Mouse (Mus musculus): Measurements from ENCODE around the gene Alyref.
A peak's percentile ranks its signal among the peaks of the same experiment; 100 is the strongest.
"Not testable (repeated sequence)": the region's sequence is repeated elsewhere in the genome, so short reads cannot be mapped to it uniquely, and the experiment has no call there.

Alyref gene

DNA sequence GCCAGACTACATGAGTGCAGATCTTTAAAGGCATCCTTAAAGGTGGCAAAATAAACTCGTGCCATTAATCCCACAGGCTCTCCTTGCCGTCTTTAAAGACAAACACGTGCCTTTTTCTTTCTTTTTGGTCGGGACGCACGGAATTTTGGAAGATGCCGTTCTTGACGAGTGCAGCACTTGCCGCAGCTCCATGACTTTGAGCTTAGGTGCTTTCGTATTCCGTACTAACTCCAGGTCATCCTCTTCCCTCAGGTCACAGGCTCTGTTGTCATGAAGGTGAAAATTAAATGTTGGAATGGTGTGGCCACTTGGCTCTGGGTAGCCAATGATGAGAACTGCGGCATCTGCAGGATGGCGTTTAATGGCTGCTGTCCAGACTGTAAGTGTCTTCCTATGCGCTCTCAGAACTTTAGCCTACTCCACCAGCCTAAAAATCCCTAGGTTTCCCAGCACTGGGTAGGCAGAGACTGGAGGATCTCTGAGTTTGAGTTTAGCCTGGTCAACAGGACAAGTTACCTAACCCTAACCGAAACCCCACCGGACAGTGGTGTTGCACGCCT, 905 bp upstream of the Alyref start:
- DNase-seq, result no peak

DNA sequence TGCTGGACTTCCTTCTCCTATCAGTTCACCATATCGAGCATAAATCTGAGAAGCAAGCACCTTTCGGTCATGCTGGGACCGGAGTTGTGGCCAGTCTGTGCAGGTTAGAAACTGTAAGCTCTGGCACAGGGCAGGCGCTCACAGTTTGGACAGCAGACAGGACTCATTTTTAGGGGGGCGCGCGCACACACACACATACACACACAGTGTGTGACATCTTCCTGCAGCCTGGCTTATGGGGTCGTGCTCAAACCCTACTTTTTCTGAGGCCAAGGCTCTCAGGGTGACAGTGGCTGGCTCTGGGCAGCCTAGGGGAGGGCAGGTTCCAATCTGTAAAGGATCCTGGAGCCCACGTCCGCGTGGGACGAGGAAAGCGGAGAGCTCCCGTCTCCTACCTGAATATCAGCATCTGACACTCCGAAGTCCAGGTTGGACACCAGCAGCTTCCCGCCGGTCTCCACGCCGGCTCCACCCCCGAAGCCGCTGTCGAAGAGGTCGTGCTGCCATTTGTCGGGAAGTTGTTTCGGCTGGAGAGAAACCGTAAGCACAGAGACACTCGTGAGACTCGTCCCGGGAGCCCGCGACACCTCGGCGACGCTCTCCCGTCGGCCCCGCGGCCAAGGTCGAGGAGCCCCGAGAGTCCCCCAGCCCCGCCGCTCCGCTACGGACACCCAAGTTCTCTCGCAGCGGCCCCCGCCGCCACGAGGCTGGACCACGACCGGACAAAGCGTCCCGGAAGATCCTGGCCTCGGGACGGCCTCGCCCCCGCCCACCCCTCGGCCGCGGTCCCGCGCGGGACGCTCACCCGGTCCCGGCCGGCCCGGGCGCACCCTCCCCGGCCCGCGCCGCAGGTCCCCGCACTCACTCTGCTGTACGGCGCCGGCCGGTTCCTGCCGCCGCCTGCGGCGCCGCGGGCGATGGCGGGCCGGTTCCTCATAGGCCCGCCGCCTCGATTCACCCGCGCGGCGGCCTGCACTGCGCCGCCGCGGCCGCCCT, 627 bp downstream of the Alyref start:
- DNase-seq, result no peak

DNA sequence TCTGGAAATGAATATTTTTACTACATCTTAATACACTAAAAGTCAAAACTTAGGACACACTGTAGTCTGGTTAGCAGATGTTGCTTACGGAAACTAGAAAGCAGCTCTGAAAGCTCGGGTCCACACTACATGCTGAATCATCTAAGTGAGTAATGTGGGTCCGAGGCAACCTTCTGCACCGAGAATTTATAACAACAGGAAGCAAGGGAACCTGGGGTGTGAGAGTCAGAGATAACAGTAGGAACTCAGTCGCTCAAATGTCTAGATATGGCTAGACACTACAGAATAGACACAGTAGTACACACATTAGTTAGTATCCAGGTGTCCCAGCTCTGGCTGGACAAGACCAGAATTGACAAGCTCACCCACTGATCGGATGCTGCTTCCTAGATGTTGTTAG, 9.6 kb downstream of the Alyref start:
- DNase-seq, result no peak

DNA sequence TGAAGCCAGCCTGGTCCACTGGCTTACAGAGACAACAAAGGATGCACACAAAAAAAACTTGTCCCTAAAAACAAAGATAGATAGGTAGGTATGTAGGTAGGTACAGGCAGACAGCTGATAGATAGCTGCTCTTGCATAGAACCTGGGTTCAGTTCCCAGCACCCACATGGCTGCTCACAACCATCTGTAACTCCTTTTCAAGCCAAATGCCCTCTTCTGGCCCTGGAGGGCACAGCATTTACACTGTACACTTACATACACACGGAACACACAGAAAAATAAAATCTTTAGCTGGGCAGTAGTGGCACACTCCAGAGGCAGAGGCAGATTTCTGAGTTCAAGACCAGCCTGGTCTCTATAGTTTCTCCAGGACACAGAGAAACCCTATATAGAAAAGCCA, 14.2 kb downstream of the Alyref start:
- no peak for DNase-seq

DNA sequence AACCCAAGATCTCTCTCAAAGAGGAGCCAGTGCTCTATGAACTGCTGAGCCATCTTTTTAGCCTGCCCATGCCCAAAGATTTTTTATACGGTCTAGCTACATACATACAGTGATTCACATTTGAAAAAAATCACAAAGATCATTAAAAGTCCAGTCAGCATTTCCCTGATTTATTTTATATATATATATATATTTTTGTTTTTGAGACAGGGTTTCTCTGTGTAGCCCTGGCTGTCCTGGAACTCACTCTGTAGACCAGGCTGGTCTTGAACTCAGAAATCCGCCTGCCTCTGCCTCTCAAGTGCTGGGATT, 15.2 kb downstream of the Alyref start:
- not testable (repeated sequence) for DNase-seq

DNA sequence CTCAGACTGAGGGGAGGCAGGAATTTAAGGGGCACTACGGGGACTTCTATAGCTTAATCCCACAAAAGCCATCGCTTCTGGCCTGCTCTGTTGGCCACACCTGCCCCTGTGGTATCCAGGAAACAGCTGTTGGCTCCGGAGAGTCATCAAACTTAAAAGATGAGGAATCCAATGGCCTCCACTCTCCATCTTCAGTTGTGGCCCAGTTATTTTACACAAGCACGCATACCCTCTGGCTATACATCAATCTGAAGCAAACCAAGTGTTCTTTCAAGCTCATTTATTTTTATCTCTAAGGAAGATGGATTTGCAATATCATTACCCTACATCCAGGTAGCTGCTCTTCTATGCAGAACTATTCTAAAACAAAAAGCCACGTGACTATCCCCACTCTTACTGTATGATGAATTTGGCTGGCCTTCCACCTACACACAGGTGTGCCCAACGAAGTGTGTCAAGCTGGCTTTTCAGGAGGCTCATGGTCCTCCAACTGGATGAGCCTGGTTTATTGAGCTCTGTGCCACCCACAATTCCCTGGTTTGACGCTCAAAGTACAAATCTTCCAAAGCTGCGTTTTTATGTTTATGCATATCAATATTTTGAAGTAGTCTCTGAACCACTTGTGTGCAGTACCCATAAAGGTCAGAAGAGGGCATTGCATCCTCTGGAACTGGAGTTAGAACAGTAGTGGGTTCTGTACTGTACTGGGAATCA, 15.7 kb downstream of the Alyref start:
- peak in 1 of 2 experiments; percentile 53 for DNase-seq

DNA sequence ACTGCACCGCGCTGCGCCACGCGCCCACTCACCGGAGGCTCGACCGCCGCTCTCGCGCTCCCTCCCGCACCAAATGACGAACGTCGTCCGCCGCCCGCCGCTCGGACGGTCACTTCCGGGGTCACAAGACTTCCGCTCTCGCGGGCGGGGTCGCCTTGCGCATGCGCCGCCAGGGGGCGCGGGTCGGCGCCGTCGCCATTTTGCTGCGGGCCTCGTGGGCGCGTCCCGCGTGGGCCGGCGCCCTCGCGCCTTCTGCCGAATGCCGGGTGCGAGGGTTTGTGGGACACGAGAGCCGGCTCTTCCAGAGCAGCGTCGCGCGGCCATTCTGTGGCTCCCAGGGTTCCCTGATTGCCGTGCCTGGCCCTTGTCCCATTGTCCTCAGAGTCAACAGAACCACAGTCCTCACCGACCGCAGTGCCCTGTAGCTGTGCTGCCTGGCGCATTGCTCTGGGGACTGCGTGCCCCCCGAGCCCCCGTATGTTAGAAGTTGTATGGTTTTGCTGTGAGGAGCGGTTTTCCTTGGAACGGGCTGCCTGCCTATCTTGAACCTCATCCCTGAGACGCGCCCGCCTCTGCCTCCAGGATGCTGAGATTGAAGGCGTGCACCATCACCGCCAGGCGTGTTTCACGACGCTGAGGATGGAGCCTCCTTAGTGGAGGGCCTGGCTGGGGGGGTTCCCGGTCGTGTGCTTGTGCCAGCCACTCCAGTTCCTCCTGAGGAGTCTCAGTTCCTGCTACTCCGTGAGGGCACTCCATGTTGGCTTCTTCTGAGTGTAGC, 16.5 kb downstream of the Alyref start, which contains the start of gene Arhgdia:
TSS of gene Arhgdia (minus strand) at position 135 of the 778 bp plus-strand sequence.
- peak; percentile 81 to 86 for DNase-seq

DNA sequence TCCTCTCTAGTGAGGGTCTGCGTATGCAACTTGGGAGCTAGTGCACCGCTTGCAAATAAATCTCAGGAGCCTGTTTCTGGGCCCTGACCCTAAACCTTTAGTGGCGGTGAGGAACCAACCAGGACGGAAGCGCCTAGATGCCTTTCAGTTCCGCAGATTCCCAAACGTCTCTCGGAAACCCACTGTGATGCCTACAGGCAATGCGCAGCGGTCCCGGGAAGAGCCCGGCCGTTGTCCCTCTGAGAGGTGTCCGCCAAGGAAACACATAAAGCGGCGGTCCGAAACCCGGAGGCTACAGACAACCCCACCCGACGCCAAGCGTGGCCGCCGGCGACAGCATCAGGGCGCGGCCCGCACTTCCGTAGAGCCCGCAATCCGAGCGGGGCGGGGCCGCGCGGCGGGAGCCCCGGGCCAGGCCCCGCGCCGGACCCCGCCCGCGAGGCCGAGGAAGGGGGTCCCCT, 17.3 kb downstream of the Alyref start:
- peak; percentile 43 to 63 for DNase-seq

DNA sequence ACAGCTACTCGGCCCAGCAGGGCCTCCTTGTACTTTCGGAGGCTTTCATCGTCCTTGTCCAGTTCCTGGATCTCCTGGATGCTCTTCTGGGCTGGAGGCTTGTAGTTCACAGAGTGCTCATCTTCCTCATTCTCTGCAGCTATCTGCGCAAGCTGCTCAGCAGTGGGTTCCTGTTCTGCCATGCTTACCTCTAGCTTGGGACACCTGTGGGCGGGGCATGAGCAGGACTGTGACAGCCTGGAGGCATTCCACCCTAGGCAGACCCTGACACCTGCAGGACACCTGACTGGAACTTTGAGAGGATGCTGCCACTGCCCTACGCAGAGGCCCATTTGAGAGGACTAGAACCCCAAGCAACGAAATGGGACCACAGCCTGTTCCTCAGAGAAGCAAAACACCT, 18.0 kb downstream of the Alyref start:
- peak; percentile 31 to 36 for DNase-seq

DNA sequence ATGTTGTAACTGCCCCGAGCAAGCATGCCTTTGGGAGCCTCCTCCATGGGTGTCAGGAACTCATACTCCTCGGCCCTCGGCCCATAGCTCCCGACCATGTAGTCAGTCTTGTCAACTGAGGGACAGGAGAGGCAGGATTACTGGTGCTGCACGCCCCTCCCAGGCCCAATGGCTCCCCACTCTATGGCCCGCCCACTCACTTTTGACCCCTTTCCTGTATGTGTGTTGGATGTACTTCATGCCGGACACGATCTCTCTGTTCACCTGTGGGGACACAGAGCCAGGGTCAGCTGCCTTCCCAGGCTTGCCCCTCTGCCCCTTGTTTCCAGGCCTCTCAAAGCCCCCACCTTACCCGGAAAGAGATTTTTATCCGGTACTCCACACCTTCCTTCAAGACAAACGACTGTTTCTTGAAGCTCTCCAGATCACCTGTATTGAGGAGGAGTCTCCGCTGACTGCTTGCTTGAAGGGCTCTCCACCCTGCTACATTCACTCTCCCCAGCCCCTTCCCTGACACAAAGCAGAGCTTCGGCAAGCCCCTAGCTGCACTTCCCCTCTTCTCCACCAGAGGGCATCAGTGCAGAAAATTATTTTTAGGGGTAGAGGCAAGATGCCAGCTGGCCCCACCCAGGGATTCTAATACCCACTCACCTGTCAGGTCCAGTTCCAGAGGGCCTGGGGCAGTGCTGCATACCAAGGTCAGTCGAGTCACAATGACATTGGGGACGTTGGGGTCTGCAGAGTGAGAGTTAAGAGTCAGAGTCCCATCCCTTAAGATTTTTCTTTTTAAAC, 18.7 kb downstream of the Alyref start:
- DNase-seq, result peak; percentile 50 to 79

DNA sequence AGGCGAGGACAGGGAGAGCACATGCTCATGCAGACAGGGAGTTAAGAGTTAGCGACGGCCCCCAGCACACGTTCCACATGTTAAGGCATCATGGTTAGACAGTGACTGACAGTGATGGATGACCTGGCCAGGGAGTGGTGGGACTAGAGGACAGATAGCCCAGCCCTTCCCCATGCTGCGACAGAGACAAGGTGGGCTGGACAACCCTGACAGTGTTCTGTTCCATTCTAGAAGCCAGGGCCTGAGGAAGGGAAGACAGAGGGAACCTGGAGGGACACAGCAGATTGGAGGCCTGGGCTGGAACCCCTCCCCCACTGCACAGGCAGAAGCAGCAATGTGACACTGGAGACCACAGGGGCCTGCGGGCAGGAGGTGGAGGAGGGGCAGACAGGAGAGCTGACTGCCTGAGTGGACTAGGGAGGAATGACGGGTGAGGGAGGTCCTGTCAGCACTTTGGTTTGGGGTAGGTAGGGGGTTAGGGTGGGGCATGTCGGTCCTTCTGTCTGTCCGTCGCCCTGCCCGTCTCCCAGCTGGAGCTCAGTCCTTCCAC, 19.4 kb downstream of the Alyref start:
- peak in 1 of 2 experiments; percentile 25 for DNase-seq

DNA sequence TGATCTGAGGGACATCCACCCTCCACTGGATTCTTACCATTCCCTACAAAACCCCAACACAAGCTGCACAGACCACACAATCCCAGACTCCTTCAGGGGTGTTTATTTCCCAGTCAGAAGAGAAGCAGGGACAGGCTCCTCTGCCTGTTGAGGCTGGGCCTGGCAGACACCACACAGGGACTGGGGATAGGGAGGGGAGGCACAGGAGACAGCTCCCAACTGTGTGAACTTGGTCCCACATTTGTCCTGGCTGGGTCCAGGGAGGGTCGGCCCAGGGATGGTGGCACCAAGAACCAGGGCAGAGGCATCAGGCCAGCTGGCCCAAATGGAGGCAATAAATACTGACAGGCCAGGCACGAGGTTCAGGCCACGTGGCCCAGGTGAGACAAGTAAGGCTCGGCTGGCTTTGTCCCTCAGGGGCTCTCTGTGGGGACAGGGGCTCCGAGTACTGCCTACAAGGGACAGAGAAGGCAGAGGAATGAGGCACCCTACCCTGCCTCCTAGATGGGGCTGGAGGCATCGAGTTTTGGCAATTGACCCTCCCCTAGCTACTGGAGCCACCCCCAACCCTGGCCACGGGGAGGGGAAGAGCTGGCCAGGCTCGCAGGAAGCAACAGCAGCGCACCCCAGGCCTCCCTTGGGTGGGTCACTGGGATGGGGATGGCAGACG, 20.0 kb downstream of the Alyref start:
- no peak for DNase-seq

DNA sequence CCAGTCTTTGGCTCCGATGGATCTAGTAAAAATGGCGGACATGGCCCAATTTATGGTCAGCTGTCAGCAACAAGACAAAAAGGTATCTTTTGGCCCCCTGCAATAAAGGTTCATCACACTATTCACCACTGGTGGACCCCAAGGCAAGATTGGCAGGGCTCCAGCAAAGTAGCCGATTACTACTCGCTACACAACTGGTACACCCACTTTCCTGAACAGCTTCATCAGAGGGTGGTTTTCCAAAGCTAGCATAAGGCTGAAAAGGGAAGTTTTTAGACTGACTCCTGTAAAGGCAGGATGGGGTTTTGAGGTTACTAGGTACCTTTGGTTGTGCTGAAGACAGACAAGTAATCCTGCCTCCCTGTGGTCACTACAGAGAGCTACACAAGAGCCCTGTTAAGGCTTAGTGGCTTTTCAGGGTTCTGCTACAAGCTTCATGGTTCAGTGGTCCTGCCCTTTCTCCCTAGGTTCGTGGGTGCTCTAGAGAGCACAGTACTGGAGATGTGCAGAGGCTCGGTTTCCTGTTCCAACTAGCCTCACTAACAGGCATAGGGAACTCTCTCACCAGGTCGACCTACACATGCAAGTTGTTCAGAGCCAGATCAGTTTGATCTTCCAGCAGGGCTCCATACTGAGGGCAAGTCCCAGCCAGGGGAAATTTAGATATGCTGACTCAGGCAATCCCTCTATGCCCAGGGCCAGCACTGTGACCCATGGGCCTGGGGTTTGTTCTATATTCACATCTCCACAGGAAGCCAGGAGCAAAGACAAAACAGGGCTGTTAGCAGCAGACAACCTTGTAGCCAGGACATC, 20.7 kb downstream of the Alyref start:
- no peak for DNase-seq

DNA sequence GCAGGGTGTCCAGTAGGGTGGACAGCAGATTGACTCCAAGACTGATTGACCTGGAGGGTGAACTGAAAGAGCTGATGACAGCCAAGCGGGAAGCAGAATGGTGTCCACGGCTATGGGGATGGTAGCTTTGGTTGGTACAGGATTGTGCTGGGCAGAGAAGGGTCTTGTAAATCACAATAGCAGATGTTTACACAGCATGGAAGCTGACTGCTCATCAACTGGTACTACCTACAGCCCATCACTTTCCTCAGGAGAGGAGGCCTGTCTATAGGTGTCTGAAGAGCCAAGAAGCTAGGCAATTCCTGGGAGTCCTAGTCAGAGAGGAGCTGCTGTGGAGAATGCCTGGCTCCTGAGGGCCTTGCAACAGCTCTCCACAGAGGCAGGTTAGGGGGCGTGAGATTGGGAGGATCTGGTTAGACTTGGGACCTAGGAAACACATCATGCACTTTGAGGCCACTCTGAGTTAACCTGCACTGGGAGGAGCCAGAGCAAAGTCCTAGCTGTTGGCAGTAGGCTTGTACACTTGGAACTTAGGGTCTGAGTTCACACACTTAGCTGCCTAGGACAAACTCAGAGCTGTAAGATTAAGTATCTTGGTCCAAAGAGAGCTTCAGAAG, 21.7 kb downstream of the Alyref start:
- DNase-seq, result no peak

DNA sequence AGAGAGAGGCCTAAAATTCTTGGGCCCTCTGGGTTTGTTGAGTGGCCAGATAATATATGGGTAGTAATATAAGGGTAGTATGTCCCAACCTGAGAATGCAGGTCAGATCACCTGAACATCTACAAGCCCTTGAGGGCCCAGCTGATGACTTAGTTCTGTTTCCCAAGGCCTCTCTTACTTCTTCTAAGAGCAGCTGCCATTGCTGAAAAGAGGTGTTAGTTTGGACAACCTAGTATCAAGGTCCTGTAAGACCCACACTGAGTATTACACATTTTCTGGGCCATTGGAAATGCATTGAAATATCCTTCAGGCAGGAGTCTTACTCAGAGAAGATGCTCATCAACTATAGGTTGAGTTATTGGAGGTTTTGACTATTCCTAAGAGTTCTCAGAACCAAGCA, 22.2 kb downstream of the Alyref start:
- DNase-seq, result no peak

DNA sequence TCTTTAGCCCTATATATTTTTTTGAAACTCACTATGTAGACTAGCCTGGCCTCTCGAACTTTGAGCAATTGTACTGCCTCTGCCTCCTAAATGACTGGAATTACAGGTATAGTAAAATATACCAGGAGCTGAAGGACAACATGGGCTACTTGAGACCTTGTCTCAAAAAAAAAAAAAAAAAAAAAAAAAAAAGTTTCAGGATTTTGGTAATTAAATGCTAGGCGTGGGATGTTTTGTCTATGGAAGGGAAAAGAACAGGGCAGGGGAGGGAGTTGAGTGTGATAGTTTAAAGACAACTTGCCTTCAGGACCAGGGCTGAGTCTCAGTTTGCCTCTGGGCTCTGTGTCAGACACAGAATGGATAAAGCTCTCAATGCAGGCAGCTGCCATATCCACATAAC, 23.1 kb downstream of the Alyref start:
- DNase-seq, result no peak

DNA sequence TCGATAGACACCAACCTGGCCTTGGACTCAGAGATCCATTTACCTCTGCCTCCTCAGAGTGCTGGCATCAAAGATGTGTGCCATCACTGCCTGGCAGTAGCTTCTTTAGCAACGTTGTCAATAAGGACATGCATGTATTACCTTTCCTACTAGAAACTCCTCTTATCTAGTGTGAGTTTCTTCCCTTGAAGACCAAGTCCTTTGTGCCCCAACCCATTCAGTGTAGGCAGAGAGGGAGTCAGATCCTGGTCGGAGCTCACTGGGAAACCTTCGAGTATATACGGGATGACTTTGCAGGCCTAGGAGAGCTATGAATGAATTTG, 23.9 kb downstream of the Alyref start:
- DNase-seq, result no peak

DNA sequence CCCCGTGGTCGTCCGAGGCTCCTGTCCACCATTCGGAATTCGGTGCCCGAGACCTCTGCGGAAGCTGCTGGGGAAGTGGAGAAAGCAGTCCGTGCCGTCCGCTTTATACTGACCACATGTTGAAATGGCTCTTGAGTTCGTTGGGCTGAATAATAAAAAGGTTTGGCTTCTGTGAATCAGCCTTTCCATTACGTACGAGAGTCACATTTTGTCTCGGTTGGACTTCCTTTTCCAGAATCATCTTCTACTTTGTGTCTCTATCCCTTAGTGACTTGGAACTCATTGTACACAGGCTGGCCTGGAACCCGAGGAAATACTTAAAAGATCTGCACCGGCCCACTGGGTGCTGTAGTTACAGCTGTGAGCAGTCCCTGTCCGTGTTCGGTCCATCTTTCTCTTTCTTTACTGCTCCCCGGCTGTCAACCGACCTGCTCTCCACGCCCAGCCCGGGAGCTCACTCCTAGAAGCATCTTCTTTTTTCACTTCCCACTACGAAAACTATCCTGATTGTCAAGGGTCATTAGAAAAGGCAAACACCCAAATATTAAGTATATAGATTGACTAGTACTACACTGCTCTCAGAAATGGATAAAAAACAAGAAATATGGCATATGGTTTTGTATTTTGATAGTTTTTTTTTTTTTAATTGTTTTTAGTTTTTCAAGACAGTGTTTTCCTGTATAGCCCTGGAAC, 24.4 kb downstream of the Alyref start:
- DNase-seq, result no peak
